Mouse (Mus musculus) liver, embryonic 14.5 days (tissue): ENCODE measurements around the gene St7l. TPM values are rescaled to one million over a fixed set of nuclear protein-coding genes. Genes with fewer than 3 reads are reported as not detected.
"Not testable (repeated sequence)": the region's sequence is repeated elsewhere in the genome, so short reads cannot be mapped to it uniquely, and the experiment has no call there.

Experiments
- ATAC-seq: fragments of 200-750 bp; cut with Nextera tagmentation; 2 replicates; pipeline ENCODE4 v1.8.0; 2017; ENCODE audit warnings: moderate number of reproducible peaks, mild to moderate bottlenecking, moderate library complexity; ENCODE audit not compliant: insufficient read depth
- DNase-seq, 3 experiments: peaks; one replicate each; pipeline ENCODE4 v3.0.0-alpha.2; 2012 to 2013; ENCODE audit warnings: low read depth in 3 of 3, low spot score in 3 of 3
- H3K27ac ChIP-seq: fragments of 300-500 bp; sonication (generic); 2 replicates; pipeline ENCODE4 v1.5.1; 2014; ENCODE audit warnings: moderate library complexity, mild to moderate bottlenecking, control low read depth, inconsistent platforms
- H3K27me3 ChIP-seq: fragments of 300-500 bp; sonication (generic); 2 replicates; pipeline ENCODE4 v1.6.1; 2014; ENCODE audit warnings: mild to moderate bottlenecking, low read length, moderate library complexity; ENCODE audit not compliant: control insufficient read depth, insufficient read depth
- H3K36me3 ChIP-seq: fragments of 300-500 bp; sonication (generic); replicated peaks from 2 replicates; pipeline ENCODE4 v1.6.1; 2014; ENCODE audit warnings: low read depth; ENCODE audit not compliant: control insufficient read depth, insufficient read depth
- H3K4me1 ChIP-seq, 2 experiments: fragments of 200-500 bp in 1 of 2; fragments of 300-500 bp in 1 of 2; sonication (generic) in 1 of 2; replicated peaks; 2 replicates each; pipeline ENCODE4 v1.6.1; 2012 to 2014; ENCODE audit warnings: antibody characterized with exemption in 1 of 2, inconsistent platforms in 1 of 2, low read length in 1 of 2; ENCODE audit not compliant: control insufficient read depth in 2 of 2, insufficient read depth in 2 of 2
- H3K4me2 ChIP-seq: fragments of 300-500 bp; sonication (generic); 2 replicates; pipeline ENCODE4 v1.6.1; 2014; ENCODE audit warnings: low read depth, mild to moderate bottlenecking, control low read depth, moderate library complexity
- H3K4me3 ChIP-seq, 2 experiments: fragments of 200-500 bp in 1 of 2; fragments of 300-500 bp in 1 of 2; sonication (generic) in 1 of 2; 2 replicates each; pipeline ENCODE4 v1.5.1; 2012 to 2014; ENCODE audit warnings: low read depth in 2 of 2, low read length in 2 of 2, mild to moderate bottlenecking in 2 of 2, control low read depth in 1 of 2, inconsistent platforms in 1 of 2, moderate library complexity in 1 of 2; ENCODE audit not compliant: insufficient read depth in 1 of 2
- H3K9ac ChIP-seq: fragments of 300-500 bp; sonication (generic); replicated peaks from 2 replicates; pipeline ENCODE4 v1.6.1; 2014; ENCODE audit warnings: mild to moderate bottlenecking, control low read depth, moderate library complexity
- H3K9me3 ChIP-seq: fragments of 300-500 bp; sonication (generic); 2 replicates; pipeline ENCODE4 v1.6.1; 2016; ENCODE audit warnings: low read length, mixed read lengths; ENCODE audit not compliant: control insufficient read depth
- CTCF ChIP-seq: IDR thresholded peaks from 2 replicates; pipeline ENCODE4 v1.5.1; 2016; ENCODE audit warnings: antibody characterized with exemption, low read depth, control low read depth
- EP300 ChIP-seq: IDR thresholded peaks from 2 replicates; pipeline ENCODE4 v1.6.1; 2016; ENCODE audit warnings: antibody characterized with exemption, low read depth
- WGBS: fragments of 180-500 bp; shearing (Covaris S2); extraction: QIAGEN DNeasy Blood & Tissue Kit; methylation state at CpG from one replicate; pipeline ENCODE4 v1.1.7; 2014; ENCODE audit not compliant: insufficient replicate concordance; 5-methylcytosine and 5-hydroxymethylcytosine counted together
- polyA plus RNA-seq, 2 experiments: library from polyadenylated mRNA; depleted of rRNA in 1 of 2; stranded (reverse) in 1 of 2; unstranded in 1 of 2; fragments of >200 nt; fragmentation: Nextera tagmentation in 1 of 2; extraction: Ambion mirVana in 1 of 2; gene quantifications; 2 replicates each; pipeline versions ENCODE4 v1.2.1 to v1.2.3; 2012 to 2014

St7l gene
- polyA plus RNA-seq, 2 experiments: 3.9 to 8.9 TPM

GRCm38 (mm10) chr3:104858560-104858959, 5.2 kb upstream of the St7l start:
- H3K4me1 ChIP-seq: peaks cover 20 to 26% of the 10 kb centered on the region in 2 experiments
- no peak for ATAC-seq
- no peak overlapping the region for H3K4me3 ChIP-seq
- DNase-seq: no peak
- 76% methylated on average over 1 of the region's 1 CpGs for WGBS
- H3K27ac ChIP-seq: no peak overlapping the region
- H3K36me3 ChIP-seq: peaks cover 9% of the 10 kb centered on the region
- no peaks in the 10 kb centered on the region for H3K9me3 ChIP-seq
- H3K4me2 ChIP-seq: no peak overlapping the region
- TF ChIP-seq CTCF: no peak
- TF ChIP-seq EP300: no peak
- no peaks in the 10 kb centered on the region for H3K27me3 ChIP-seq
- H3K9ac ChIP-seq: no peak overlapping the region

DNA sequence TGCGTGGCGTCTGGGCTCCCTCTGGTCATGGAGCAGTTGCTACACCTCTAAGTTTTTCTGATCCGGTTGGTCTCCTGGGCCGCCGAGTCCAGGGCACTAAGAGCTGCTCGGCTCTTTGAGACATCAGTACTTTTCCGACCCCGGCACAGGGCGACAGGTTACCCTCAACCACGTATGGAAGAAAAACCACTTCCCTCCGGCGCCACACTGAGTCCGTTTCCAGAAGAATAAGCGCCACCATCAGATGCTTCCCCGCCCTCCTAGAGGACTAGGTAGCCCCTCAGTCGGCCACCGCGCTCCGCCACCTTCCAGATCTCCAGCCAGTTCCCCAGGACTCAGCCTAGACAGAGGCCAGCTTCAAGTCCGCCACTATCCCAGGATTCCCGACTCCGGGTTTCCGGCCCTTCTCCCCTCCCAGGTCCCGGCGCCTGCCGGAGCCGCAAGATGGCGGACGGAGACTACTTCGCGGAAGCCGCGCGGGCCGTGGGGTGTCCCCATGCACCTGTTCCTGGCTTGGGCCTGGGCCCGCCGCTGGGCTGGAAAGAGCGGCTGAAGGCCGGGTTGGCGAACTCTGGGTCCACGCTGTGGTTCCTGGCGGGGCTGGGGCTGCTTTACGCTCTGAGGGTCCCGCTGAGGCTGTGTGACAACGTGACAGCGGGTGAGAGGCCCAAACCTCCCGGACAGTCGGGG, 991 bp downstream of the St7l start:
- under 1% methylated on average over 48 of the region's 48 CpGs for WGBS

DNA sequence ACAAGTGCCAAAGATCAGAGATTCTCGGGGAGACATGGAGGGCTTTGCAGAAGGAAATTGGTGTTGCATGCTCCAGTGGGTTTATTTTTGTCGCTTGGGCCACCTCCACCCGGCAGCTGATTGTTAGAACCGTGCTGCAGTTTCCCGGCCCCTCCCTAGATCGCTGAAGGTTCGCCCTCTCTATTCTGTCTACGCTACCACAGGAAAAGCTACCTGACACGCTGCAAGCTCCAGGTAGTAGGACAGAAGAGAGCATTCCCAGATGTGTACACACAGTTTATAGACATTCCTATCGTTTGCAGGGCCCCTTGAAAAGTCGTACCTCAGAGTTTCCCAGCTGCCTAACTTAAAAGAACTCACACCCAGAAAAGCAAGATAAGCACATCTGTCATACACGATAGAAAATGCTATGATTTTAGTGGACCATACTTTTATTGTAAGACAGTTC, 1.6 kb downstream of the St7l start:
- peak overlapping the region; percentile 87 for H3K4me2 ChIP-seq
- ATAC-seq (peak; percentile 34), DNase-seq (peak; percentile 29 to 60 (median 37))
- peaks cover 3% of the 10 kb centered on the region for H3K36me3 ChIP-seq
- peak overlapping the region; percentile 94 for H3K9ac ChIP-seq
- WGBS: 0% methylated on average over 12 of the region's 12 CpGs
- H3K4me3 ChIP-seq: peak overlapping the region; percentile 87 to 89
- H3K4me1 ChIP-seq: peaks cover 14 to 20% of the 10 kb centered on the region in 2 experiments
- no peaks in the 10 kb centered on the region for H3K9me3 ChIP-seq
- H3K27me3 ChIP-seq: no peaks in the 10 kb centered on the region
- no peak for TF ChIP-seq CTCF
- TF ChIP-seq EP300: 0 out of 2 replicates have a peak, but pooled peaks have one; percentile 28
- peak overlapping the region; percentile 88 for H3K27ac ChIP-seq

More for the DNA sequence above, 991 bp downstream of the St7l start:
- peaks cover 14 to 21% of the 10 kb centered on the region in 2 experiments for H3K4me1 ChIP-seq
- peak overlapping the region; percentile 94 for H3K9ac ChIP-seq
- peaks cover 3% of the 10 kb centered on the region for H3K36me3 ChIP-seq
- H3K9me3 ChIP-seq: no peaks in the 10 kb centered on the region
- peak overlapping the region; percentile 87 for H3K4me2 ChIP-seq
- no peak for TF ChIP-seq EP300
- peak; percentile 10; the same call in 1 of the 2 replicates for TF ChIP-seq CTCF
- no peaks in the 10 kb centered on the region for H3K27me3 ChIP-seq
- H3K4me3 ChIP-seq: peak overlapping the region; percentile 87 to 89
- ATAC-seq (peak; percentile 65), DNase-seq (peak; percentile 51 to 62 (median 58))
- H3K27ac ChIP-seq: peak overlapping the region; percentile 88

DNA sequence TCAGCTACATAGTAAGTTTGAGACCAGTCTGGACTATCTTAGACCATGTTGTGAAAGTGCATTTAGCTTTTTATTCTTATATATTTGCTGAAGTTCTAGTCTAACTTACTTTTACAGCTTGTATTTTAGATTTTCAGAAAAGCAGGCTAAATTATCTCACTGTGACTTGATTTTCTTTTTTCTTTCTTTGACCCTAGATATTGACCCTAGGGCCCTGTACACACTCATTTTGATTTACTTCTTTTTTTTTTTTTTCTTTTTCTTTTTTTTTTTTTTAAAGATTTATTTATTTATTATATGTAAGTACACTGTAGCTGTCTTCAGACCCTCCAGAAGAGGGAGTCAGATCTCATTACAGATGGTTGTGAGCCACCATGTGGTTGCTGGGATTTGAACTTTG, 2.9 kb downstream of the St7l start:
- not testable (repeated sequence) for DNase-seq, H3K9me3 ChIP-seq, H3K9ac ChIP-seq, ATAC-seq, H3K27me3 ChIP-seq
- Histone ChIP-seq H3K4me1 (peaks cover 9 to 17% of the 10 kb centered on the region in 2 experiments), H3K4me2 (peak overlapping the region; percentile 87), H3K27ac (peak overlapping the region; percentile 53; the same call in 1 of the 2 replicates), H3K36me3 (peaks cover 10% of the 10 kb centered on the region), H3K4me3 (peak overlapping the region in 1 of 2 experiments; percentile 87; a peak in 1 of 4 replicates)

- no peak overlapping the region for H3K4me3 ChIP-seq
- no peak overlapping the region for H3K9ac ChIP-seq
- no peaks in the 10 kb centered on the region for H3K9me3 ChIP-seq
- H3K4me1 ChIP-seq: peaks cover 7 to 9% of the 10 kb centered on the region in 2 experiments
- DNase-seq (no peak), ATAC-seq (no peak)
- TF ChIP-seq EP300 (no peak), CTCF (no peak; the same call in 1 of the 2 replicates)
- no peak overlapping the region for H3K4me2 ChIP-seq
- H3K36me3 ChIP-seq: peaks cover 14% of the 10 kb centered on the region
- no peaks in the 10 kb centered on the region for H3K27me3 ChIP-seq
- no peak overlapping the region for H3K27ac ChIP-seq
These were observed 5.8 kb downstream of the St7l start for GRCm38 (mm10) chr3:104869611-104870010.
